Comparison of ENCODE assay signal across 27 mouse cellular contexts in the genomic region with DNA sequence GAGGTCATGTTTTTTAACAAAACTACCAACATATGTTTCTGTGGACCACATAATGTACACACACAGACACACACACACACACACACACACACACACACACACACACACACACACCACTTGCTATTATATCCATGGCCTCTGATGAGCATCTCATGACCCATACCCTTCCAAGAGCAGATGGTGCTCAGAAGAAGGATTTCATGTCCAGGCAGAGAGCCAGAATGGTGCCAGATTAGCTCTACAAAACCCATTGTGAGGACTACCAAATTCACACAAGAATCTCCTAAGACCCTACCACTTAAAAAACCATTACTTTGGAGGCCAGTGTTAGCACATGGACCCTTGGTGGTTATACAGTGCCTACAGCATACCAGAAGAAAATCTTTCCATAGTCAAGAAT.
DNase-seq lines count a peak whose midpoint lies in the region; ATAC-seq and TF ChIP-seq lines count a peak whose summit lies in the region.
"Had no signal": no experiment of that assay in that cellular context is flagged by ENCODE, and none has a peak within 500 bp of the region (broad histone marks: within the 10 kb centered on the region; RNA-seq: fewer than 3 reads in every experiment).

No protein-coding gene starts in this region.

- no peaks in the 10 kb centered on the region for H3K36me3 ChIP-seq in hindbrain, postnatal 0 days (ENCODE audit: insufficient read depth, low read length)
- no peaks in the 10 kb centered on the region for H3K36me3 ChIP-seq in hindbrain, embryonic 14.5 days (replicated peaks; ENCODE audit: control insufficient read depth, insufficient read depth)
- no peaks in the 10 kb centered on the region for H3K36me3 ChIP-seq in midbrain, postnatal 0 days (ENCODE audit: insufficient read depth, low read length)
- H3K36me3 ChIP-seq in midbrain, embryonic 10.5 days = no peaks in the 10 kb centered on the region
- H3K36me3 ChIP-seq: embryonic facial prominence, embryonic 10.5 days; embryonic facial prominence, embryonic 13.5 days; forebrain, embryonic 12.5 days; G1E; hindbrain, embryonic 12.5 days had no signal

- peak; percentile 58 to 62 for DNase-seq in cerebellum, postnatal 14 days
- no peak for DNase-seq in cerebellum, adult 18-20 months
- DNase-seq in hindbrain, postnatal 0 days (ENCODE audit: low spot score) = peak; percentile 30
- DNase-seq in hindbrain, embryonic 14.5 days (ENCODE audit: low spot score) = no peak
- peak; percentile 22 for DNase-seq in midbrain, postnatal 0 days (ENCODE audit: low spot score)
- no peak for DNase-seq in midbrain, embryonic 10.5 days (ENCODE audit: low spot score)
- DNase-seq in retina, postnatal 7 days (ENCODE audit: low read depth, low spot score) = peak; percentile 0
- DNase-seq: adrenal gland, postnatal 10 days; B cell, adult 2 months; cerebellum, adult 9-11 months; embryo, embryonic 11 days; forebrain, postnatal 0 days; gastrocnemius, adult 2 months; gastrocnemius, postnatal 14 days; heart, adult 11 months had no signal

- no peak overlapping the region for H3K9ac ChIP-seq in hindbrain, postnatal 0 days (replicated peaks; ENCODE audit: low read length)
- no peak overlapping the region for H3K9ac ChIP-seq in hindbrain, embryonic 14.5 days
- no peak overlapping the region for H3K9ac ChIP-seq in midbrain, postnatal 0 days (replicated peaks; ENCODE audit: low read length, poor library complexity, severe bottlenecking)
- H3K9ac ChIP-seq: embryonic facial prominence, embryonic 13.5 days; forebrain, embryonic 12.5 days; forebrain, postnatal 0 days; hindbrain, embryonic 12.5 days had no signal

- H3K27me3 ChIP-seq in hindbrain, postnatal 0 days (ENCODE audit: insufficient read depth, low read length) = no peaks in the 10 kb centered on the region
- no peaks in the 10 kb centered on the region for H3K27me3 ChIP-seq in hindbrain, embryonic 14.5 days (ENCODE audit: control insufficient read depth, insufficient read depth, low read length)
- no peaks in the 10 kb centered on the region for H3K27me3 ChIP-seq in midbrain, postnatal 0 days (ENCODE audit: insufficient read depth, low read length)
- no peaks in the 10 kb centered on the region for H3K27me3 ChIP-seq in midbrain, embryonic 10.5 days (ENCODE audit: low read depth, poor library complexity, severe bottlenecking)
- H3K27me3 ChIP-seq: CH12.LX; embryonic facial prominence, embryonic 13.5 days; forebrain, embryonic 12.5 days; hindbrain, embryonic 12.5 days; Patski had no signal

- no peak for TF ChIP-seq CTCF in hindbrain, postnatal 0 days (IDR thresholded peaks at IDR 0.05; ENCODE audit: low read depth)
- TF ChIP-seq CTCF in midbrain, postnatal 0 days (IDR thresholded peaks at IDR 0.05) = no peak

- H3K4me1 ChIP-seq in hindbrain, postnatal 0 days (ENCODE audit: insufficient read depth, low read length) = no peaks in the 10 kb centered on the region
- H3K4me1 ChIP-seq in hindbrain, embryonic 14.5 days (replicated peaks; ENCODE audit: control insufficient read depth, insufficient read depth, low read length) = no peaks in the 10 kb centered on the region
- H3K4me1 ChIP-seq in midbrain, postnatal 0 days (ENCODE audit: insufficient read depth, low read length) = no peaks in the 10 kb centered on the region
- H3K4me1 ChIP-seq in midbrain, embryonic 10.5 days = no peaks in the 10 kb centered on the region
- H3K4me1 ChIP-seq: embryonic facial prominence, embryonic 10.5 days; embryonic facial prominence, embryonic 13.5 days; forebrain, embryonic 12.5 days; hindbrain, embryonic 12.5 days had no signal

- ATAC-seq in hindbrain, postnatal 0 days = no peak
- ATAC-seq in hindbrain, embryonic 14.5 days (ENCODE audit: low FRiP score) = no peak; the same call in 1 of the 2 replicates
- no peak for ATAC-seq in midbrain, postnatal 0 days (ENCODE audit: low FRiP score)
- ATAC-seq: forebrain, postnatal 0 days; hindbrain, embryonic 16.5 days; inflammation-experienced regulatory T-cells, adult 6 months; intestine, embryonic 16.5 days; Patski had no signal

- H3K27ac ChIP-seq in hindbrain, postnatal 0 days = no peak overlapping the region
- no peak overlapping the region for H3K27ac ChIP-seq in hindbrain, embryonic 14.5 days
- H3K27ac ChIP-seq in midbrain, postnatal 0 days (ENCODE audit: low read depth, low read length) = no peak overlapping the region
- H3K27ac ChIP-seq in midbrain, embryonic 10.5 days (replicated peaks) = no peak overlapping the region
- H3K27ac ChIP-seq: embryonic facial prominence, embryonic 10.5 days; embryonic facial prominence, embryonic 13.5 days; forebrain, embryonic 12.5 days; gastrocnemius, adult 2 months; hindbrain, embryonic 12.5 days had no signal

- no peaks in the 10 kb centered on the region for H3K9me3 ChIP-seq in hindbrain, postnatal 0 days (ENCODE audit: low read length)
- no peaks in the 10 kb centered on the region for H3K9me3 ChIP-seq in hindbrain, embryonic 14.5 days (ENCODE audit: control insufficient read depth, low read length)
- H3K9me3 ChIP-seq in midbrain, postnatal 0 days (ENCODE audit: low read length) = no peaks in the 10 kb centered on the region
- H3K9me3 ChIP-seq in midbrain, embryonic 10.5 days (replicated peaks) = 0 out of 2 replicates have a peak, but pooled peaks cover 3% of the 10 kb centered on the region
- H3K9me3 ChIP-seq: embryonic facial prominence, embryonic 10.5 days; embryonic facial prominence, embryonic 13.5 days; forebrain, embryonic 12.5 days; G1E; hindbrain, embryonic 12.5 days had no signal

- H3K4me3 ChIP-seq in hindbrain, postnatal 0 days (ENCODE audit: low read length) = no peak overlapping the region
- H3K4me3 ChIP-seq in hindbrain, embryonic 14.5 days (replicated peaks; ENCODE audit: low read length) = no peak overlapping the region
- H3K4me3 ChIP-seq in midbrain, postnatal 0 days (ENCODE audit: low read depth, low read length) = no peak overlapping the region
- no peak overlapping the region for H3K4me3 ChIP-seq in midbrain, embryonic 10.5 days
- H3K4me3 ChIP-seq: embryonic facial prominence, embryonic 10.5 days; embryonic facial prominence, embryonic 13.5 days; erythroblast, embryonic 14.5 days; forebrain, embryonic 12.5 days; gastrocnemius, adult 2 months; hindbrain, embryonic 12.5 days had no signal

- no peak overlapping the region for H3K4me2 ChIP-seq in hindbrain, postnatal 0 days (ENCODE audit: low read depth, low read length)
- H3K4me2 ChIP-seq in hindbrain, embryonic 14.5 days (replicated peaks) = no peak overlapping the region
- no peak overlapping the region for H3K4me2 ChIP-seq in midbrain, postnatal 0 days (ENCODE audit: low read depth, low read length, poor library complexity, severe bottlenecking)
- H3K4me2 ChIP-seq: embryonic facial prominence, embryonic 13.5 days; forebrain, embryonic 12.5 days; heart, embryonic 11.5 days; hindbrain, embryonic 12.5 days had no signal

Comparison
In these comparisons a context has a peak if more than half of its experiments do, and no peak if none do; other contexts are left out.
1. DNase-seq: peak in cerebellum, postnatal 14 days (2 of 2), hindbrain, postnatal 0 days (single experiment), midbrain, postnatal 0 days (single experiment) and retina, postnatal 7 days (single experiment); none in cerebellum, adult 18-20 months (0 of 2), hindbrain, embryonic 14.5 days (single experiment) and midbrain, embryonic 10.5 days (single experiment).